Mouse (Mus musculus) cerebellum, adult 11 months (tissue): ENCODE measurements around the gene Wsb2.
"Not testable (repeated sequence)": the region's sequence is repeated elsewhere in the genome, so short reads cannot be mapped to it uniquely, and the experiment has no call there.

ENCODE experiments used
- DNase-seq: peaks from one replicate; pipeline ENCODE4 v3.0.0; 2022

Wsb2 gene

GRCm38 (mm10) chr5:117357478-117358247 lies 559 bp downstream of the Wsb2 start:
- DNase-seq: peak; percentile 35

GRCm38 (mm10) chr5:117358248-117358630 lies 1.1 kb downstream of the Wsb2 start:
- DNase-seq: no peak

- peak; percentile 42 for DNase-seq
These were observed 1.6 kb downstream of the Wsb2 start for GRCm38 (mm10) chr5:117358725-117359124.

GRCm38 (mm10) chr5:117359497-117360227 lies 2.6 kb downstream of the Wsb2 start:
- no peak for DNase-seq

- DNase-seq: no peak
These were observed 3.1 kb downstream of the Wsb2 start for GRCm38 (mm10) chr5:117360228-117360515.

GRCm38 (mm10) chr5:117360631-117361541 lies 3.8 kb downstream of the Wsb2 start:
- DNase-seq: no peak

GRCm38 (mm10) chr5:117361590-117361989 lies 4.5 kb downstream of the Wsb2 start:
- DNase-seq: no peak

- no peak for DNase-seq
These were observed 6.1 kb downstream of the Wsb2 start for GRCm38 (mm10) chr5:117363066-117363782.

- DNase-seq: no peak
These were observed 7.7 kb downstream of the Wsb2 start for GRCm38 (mm10) chr5:117364821-117365220.

GRCm38 (mm10) chr5:117365904-117366561 lies 8.9 kb downstream of the Wsb2 start:
- DNase-seq: no peak

- no peak for DNase-seq
These were observed 10.1 kb downstream of the Wsb2 start for GRCm38 (mm10) chr5:117367206-117367605.

GRCm38 (mm10) chr5:117370592-117370991 lies 13.5 kb downstream of the Wsb2 start:
- no peak for DNase-seq

- no peak for DNase-seq
These were observed 16.3 kb downstream of the Wsb2 start for GRCm38 (mm10) chr5:117373418-117373817.

- no peak for DNase-seq
These were observed 17.4 kb downstream of the Wsb2 start for GRCm38 (mm10) chr5:117374372-117375049.

GRCm38 (mm10) chr5:117376331-117376761 lies 19.2 kb downstream of the Wsb2 start:
- no peak for DNase-seq

GRCm38 (mm10) chr5:117377731-117378130 lies 20.6 kb downstream of the Wsb2 start:
- DNase-seq: not testable (repeated sequence)

GRCm38 (mm10) chr5:117380199-117380598 lies 23.1 kb downstream of the Wsb2 start:
- DNase-seq: no peak

- no peak for DNase-seq
These were observed 24.7 kb downstream of the Wsb2 start for GRCm38 (mm10) chr5:117381785-117382184.

- DNase-seq: no peak
These were observed 26.1 kb downstream of the Wsb2 start for GRCm38 (mm10) chr5:117383198-117383597.

- DNase-seq: peak; percentile 57
These were observed 31.2 kb downstream of the Wsb2 start for GRCm38 (mm10) chr5:117388296-117388751.

GRCm38 (mm10) chr5:117388877-117389276 lies 31.8 kb downstream of the Wsb2 start, which contains the start of gene Rfc5:
Rfc5 (minus strand) TSS chr5:117389047.
- peak; percentile 88 for DNase-seq
